8 mouse cellular contexts compared by ENCODE assay signal in the genomic region with DNA sequence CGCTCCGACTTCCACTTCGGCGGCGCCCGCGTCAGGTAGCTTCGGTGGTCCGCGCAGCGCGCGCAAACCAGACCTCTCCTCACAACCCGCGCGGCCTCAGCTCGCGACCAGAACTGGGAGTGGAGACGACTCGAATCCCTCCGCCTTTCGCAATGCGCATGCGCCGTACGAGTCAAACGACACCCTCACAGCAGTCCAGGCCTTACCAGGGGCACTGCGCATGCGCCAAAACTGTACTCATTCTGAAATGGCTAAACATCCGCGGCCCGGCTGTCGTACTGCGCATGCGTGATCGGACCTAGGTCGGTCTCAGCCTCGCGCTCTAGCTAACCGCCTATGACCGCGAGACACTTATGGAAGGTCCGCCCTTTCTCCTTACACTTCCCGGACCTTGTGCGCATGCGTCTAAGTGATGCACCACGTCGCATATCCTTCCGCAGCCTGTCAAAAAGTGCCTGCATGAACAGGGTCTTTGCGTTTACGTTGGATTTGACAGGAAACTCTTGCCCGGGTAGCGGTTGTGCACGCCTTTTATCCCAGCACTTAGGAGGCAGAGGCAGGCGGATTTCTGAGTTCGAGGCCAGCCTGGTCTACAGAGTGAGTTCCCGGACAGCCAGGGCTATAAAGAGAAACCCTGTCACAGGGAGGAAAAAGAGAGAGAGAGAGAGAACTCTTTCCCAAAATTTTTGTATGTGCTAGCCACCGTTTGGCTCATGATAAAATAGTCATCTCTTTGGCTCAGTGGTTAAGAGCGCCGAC. TPM values are rescaled to one million over a fixed set of nuclear protein-coding genes. Genes with fewer than 3 reads are reported as not detected.
DNase-seq lines count a peak whose midpoint lies in the region; ATAC-seq lines count a peak whose summit lies in the region.

A gene (minus strand): TSS at position 165 of the 759 bp plus-strand sequence.

- H3K4me2 ChIP-seq in hindbrain, embryonic 12.5 days (replicated peaks) = peak within 1 kb of the TSS; percentile 84

- peak within 1 kb of the TSS; percentile 86 for H3K4me3 ChIP-seq in hindbrain, embryonic 12.5 days

- peak within 1 kb of the TSS; percentile 93 for H3K9ac ChIP-seq in hindbrain, embryonic 12.5 days

- H3K4me1 ChIP-seq in hindbrain, embryonic 12.5 days = peaks cover 19% of the 10 kb centered on the region

- no peaks in the 10 kb centered on the region for H3K27me3 ChIP-seq in hindbrain, embryonic 12.5 days

- DNase-seq in NIH3T3 (ENCODE audit: low read depth) = peak; percentile 100
- peak; percentile 100 for DNase-seq in cerebellum, postnatal 10 days
- peak; percentile 100 for DNase-seq in frontal cortex, postnatal 10 days (ENCODE audit: low spot score in 2 of 2)
- peak; percentile 100 for DNase-seq in layer of hippocampus, postnatal 14 days (ENCODE audit: low spot score in 2 of 2)
- peak; percentile 100 for DNase-seq in lung, postnatal 14 days
- peak; percentile 100 for DNase-seq in retina, adult 2 months (ENCODE audit: low read depth, low spot score)
- peak; percentile 100 for DNase-seq in thymus, postnatal 36 days

- H3K9me3 ChIP-seq in hindbrain, embryonic 12.5 days (replicated peaks) = no peaks in the 10 kb centered on the region

- ATAC-seq in hindbrain, embryonic 12.5 days (ENCODE audit: low FRiP score) = peak; percentile 97

- WGBS in hindbrain, embryonic 12.5 days = under 1% methylated on average over 60 of the region's 60 CpGs

- H3K36me3 ChIP-seq in hindbrain, embryonic 12.5 days = peaks cover 17% of the 10 kb centered on the region

- peak within 1 kb of the TSS; percentile 99 for H3K27ac ChIP-seq in hindbrain, embryonic 12.5 days

RNA-seq across cellular contexts. Expression of the gene that starts here (rescaled TPM):
- polyA plus RNA-seq in hindbrain, embryonic 12.5 days (2016; fragmentation: Nextera tagmentation; extraction: Ambion mirVana) = 285 and 300 TPM in 2 replicates
- 100 to 1,000 TPM; 386 to 456 TPM for total RNA-seq in layer of hippocampus, postnatal 14 days (2021)

Comparison
In these comparisons a context has a peak if more than half of its experiments do, and no peak if none do; other contexts are left out.
1. Peak in every context shown above with its lines: DNase-seq, ATAC-seq, H3K4me3 ChIP-seq and H3K27ac ChIP-seq.